Mouse (Mus musculus): ENCODE results near the gene Klf3.

- TF ChIP-seq CTCF (IDR thresholded peaks at IDR 0.05; ENCODE audit: extremely low read depth, insufficient read depth, insufficient read length, insufficient replicate concordance) = no peak
- no peak for TF ChIP-seq POLR2A (IDR thresholded peaks at IDR 0.05; ENCODE audit: low read depth, low read length)
Observed at GRCm38 (mm10) chr5:64847305-64847704, 44.1 kb downstream of the Klf3 start.

All from spleen, adult 2 months (tissue).